Mouse (Mus musculus) ES-E14 (cell line): ENCODE measurements around the gene Klk1b1.

Experiments
- CHD2 ChIP-seq: IDR thresholded peaks from 2 replicates; pipeline ENCODE4 v1.6.1; 2014; ENCODE audit warnings: mild to moderate bottlenecking, low read depth, low read length, inconsistent platforms
- MAFK ChIP-seq: IDR thresholded peaks from 2 replicates; pipeline ENCODE4 v1.6.1; 2014; ENCODE audit warnings: mild to moderate bottlenecking, low read depth, low read length, inconsistent platforms; ENCODE audit not compliant: insufficient read depth
- ZNF384 ChIP-seq: IDR thresholded peaks from 2 replicates; pipeline ENCODE4 v1.6.1; 2012; ENCODE audit warnings: low read depth, low read length, inconsistent platforms

DNA sequence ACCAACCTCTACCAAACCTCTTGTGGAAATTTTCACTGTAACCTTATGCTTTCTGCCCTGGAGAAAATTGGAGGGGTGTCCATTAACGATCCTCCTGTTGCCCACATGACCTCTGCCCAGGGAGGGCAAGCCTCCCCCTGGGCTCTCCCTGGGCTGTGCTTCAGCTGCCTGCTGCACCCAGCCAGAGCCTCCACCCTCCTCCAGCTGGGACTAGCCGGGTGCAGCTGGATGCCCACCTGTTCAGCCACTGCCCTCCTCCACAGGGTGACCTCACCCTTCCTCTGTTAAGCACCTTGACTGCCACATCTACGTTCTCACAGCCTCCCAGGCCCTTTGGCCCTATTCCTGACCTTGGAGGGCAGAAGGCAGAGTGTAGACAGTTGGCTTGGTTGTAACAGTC, 31.8 kb upstream of the Klk1b1 start:
- TF ChIP-seq CHD2 = no peak
- no peak for TF ChIP-seq MAFK
- no peak for TF ChIP-seq ZNF384
